Mouse (Mus musculus) gastrocnemius, adult 2 months (tissue): ENCODE measurements around the gene Fam118b. TPM values are rescaled to one million over a fixed set of nuclear protein-coding genes. Genes with fewer than 3 reads are reported as not detected.

Source experiments
- DNase-seq: peaks from one replicate; pipeline ENCODE4 v3.0.0; 2022
- H3K27ac ChIP-seq: fragments of 200-600 bp; 2 replicates; pipeline ENCODE4 v1.8.1; 2022; ENCODE audit warnings: mild to moderate bottlenecking
- H3K4me3 ChIP-seq: fragments of 200-600 bp; 2 replicates; pipeline ENCODE4 v1.8.1; 2022; ENCODE audit warnings: mild to moderate bottlenecking, moderate library complexity
- CTCF ChIP-seq: fragments of 200-600 bp; IDR thresholded peaks from 2 replicates; pipeline ENCODE4 v1.8.1; 2022; ENCODE audit warnings: antibody characterized with exemption, mild to moderate bottlenecking, moderate library complexity
- intact Hi-C: fragments of 180-260 bp; cut with DNase I; formaldehyde crosslinking; loops from one replicate; pipeline ENCODE4 v1.15.1; 2025
- total RNA-seq, 2 experiments: library from RNA; stranded (reverse); gene quantifications; 2 replicates each; pipeline ENCODE4 v1.2.3; 2021

Fam118b gene
- total RNA-seq, 2 experiments from 2014 or later, result 24.3 to 29.8 TPM

GRCm38 (mm10) chr9:35286351-35286750, 18.7 kb upstream of the Fam118b start:
- intact Hi-C loops, result no loop called here
- H3K4me3 ChIP-seq, result no peak overlapping the region
- TF ChIP-seq CTCF, result no peak
- H3K27ac ChIP-seq, result no peak overlapping the region
- DNase-seq, result no peak

- H3K4me3 ChIP-seq, result no peak overlapping the region
- intact Hi-C loops, result no loop called here
Observed at GRCm38 (mm10) chr9:35284351-35284750, 16.7 kb upstream of the Fam118b start.

GRCm38 (mm10) chr9:35283415-35284069, 15.9 kb upstream of the Fam118b start:
- DNase-seq, result no peak
- Histone ChIP-seq H3K4me3 (no peak overlapping the region), H3K27ac (0 out of 2 replicates have a peak overlapping the region, but pooled peaks have one; percentile 44)
- no peak for TF ChIP-seq CTCF
- intact Hi-C loops, result no loop called here

More at GRCm38 (mm10) chr9:35284351-35284750, 16.7 kb upstream of the Fam118b start:
- no peak overlapping the region for H3K27ac ChIP-seq
- TF ChIP-seq CTCF, result no peak
- no peak for DNase-seq

- no peak for TF ChIP-seq CTCF
- intact Hi-C loops, result loop anchor here (1.0 kb wide), 2 partner anchors 241 to 252 kb away; no protein-coding TSS in a partner anchor
Observed at GRCm38 (mm10) chr9:35282851-35283200, 15.2 kb upstream of the Fam118b start.

GRCm38 (mm10) chr9:35282006-35282850, 14.6 kb upstream of the Fam118b start:
- TF ChIP-seq CTCF, result peak; percentile 84
- DNase-seq, result peak; percentile 47
- peak overlapping the region; percentile 44 for H3K27ac ChIP-seq
- intact Hi-C loops, result loop anchor here (1.0 kb wide), 2 partner anchors 242 to 253 kb away; no protein-coding TSS in a partner anchor
- no peak overlapping the region for H3K4me3 ChIP-seq

More at GRCm38 (mm10) chr9:35282851-35283200, 15.2 kb upstream of the Fam118b start:
- DNase-seq, result no peak
- H3K27ac ChIP-seq, result peak overlapping the region; percentile 44
- no peak overlapping the region for H3K4me3 ChIP-seq

- H3K27ac ChIP-seq, result no peak overlapping the region
- H3K4me3 ChIP-seq, result no peak overlapping the region
- DNase-seq, result peak; percentile 62
- no peak for TF ChIP-seq CTCF
- intact Hi-C loops, result no loop called here
Observed at GRCm38 (mm10) chr9:35278451-35278850, 10.8 kb upstream of the Fam118b start.

GRCm38 (mm10) chr9:35277855-35278365, 10.3 kb upstream of the Fam118b start:
- intact Hi-C loops, result no loop called here
- DNase-seq, result no peak
- Histone ChIP-seq H3K27ac (no peak overlapping the region), H3K4me3 (no peak overlapping the region)
- TF ChIP-seq CTCF, result no peak

- TF ChIP-seq CTCF, result no peak
- DNase-seq, result no peak
- intact Hi-C loops, result loop anchor here (5.0 kb wide), 2 partner anchors 56 to 151 kb away; partner anchors contain the start of genes Foxred1 and St3gal4
- Histone ChIP-seq H3K4me3 (peak overlapping the region; percentile 74), H3K27ac (peak overlapping the region; percentile 87)
Observed at GRCm38 (mm10) chr9:35267976-35268715, 541 bp upstream of the Fam118b start.

GRCm38 (mm10) chr9:35264509-35264908, 3.1 kb downstream of the Fam118b start:
- intact Hi-C loops, result no loop called here
- Histone ChIP-seq H3K4me3 (no peak overlapping the region), H3K27ac (no peak overlapping the region)
- no peak for DNase-seq
- TF ChIP-seq CTCF, result no peak

GRCm38 (mm10) chr9:35263431-35263830, 4.2 kb downstream of the Fam118b start:
- Histone ChIP-seq H3K27ac (no peak overlapping the region), H3K4me3 (no peak overlapping the region)
- DNase-seq, result no peak
- no peak for TF ChIP-seq CTCF
- intact Hi-C loops, result no loop called here

GRCm38 (mm10) chr9:35262418-35262817, 5.2 kb downstream of the Fam118b start:
- no peak for TF ChIP-seq CTCF
- DNase-seq, result no peak
- H3K27ac ChIP-seq, result no peak overlapping the region
- intact Hi-C loops, result no loop called here
- no peak overlapping the region for H3K4me3 ChIP-seq

GRCm38 (mm10) chr9:35257365-35257764, 10.2 kb downstream of the Fam118b start:
- H3K27ac ChIP-seq, result no peak overlapping the region
- no peak for TF ChIP-seq CTCF
- intact Hi-C loops, result no loop called here
- no peak overlapping the region for H3K4me3 ChIP-seq
- no peak for DNase-seq

- Histone ChIP-seq H3K4me3 (no peak overlapping the region), H3K27ac (no peak overlapping the region)
- intact Hi-C loops, result no loop called here
- DNase-seq, result no peak
- TF ChIP-seq CTCF, result no peak
Observed at GRCm38 (mm10) chr9:35249476-35249875, 18.1 kb downstream of the Fam118b start.
